Comparison of ENCODE assay signal across 10 mouse cellular contexts in the genomic region with DNA sequence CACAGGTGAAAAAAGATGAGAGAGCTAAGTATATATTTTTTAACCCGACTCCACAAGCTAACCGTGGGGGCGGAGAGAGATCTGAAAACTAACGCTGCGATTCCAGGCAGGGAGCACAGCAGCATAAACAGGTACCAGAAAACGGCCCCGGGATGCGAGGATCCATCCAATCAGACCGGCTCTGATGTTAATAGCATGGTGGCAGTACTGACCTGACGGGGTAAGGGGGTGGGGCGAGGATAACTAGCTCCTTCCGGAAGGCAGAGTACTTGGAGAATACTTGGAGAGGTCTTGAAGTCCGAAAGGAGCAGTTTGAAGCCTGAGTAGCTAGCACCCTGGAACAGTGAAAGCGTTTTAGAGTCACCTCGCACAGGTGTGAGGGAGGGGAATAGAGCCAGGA. TPM values are rescaled to one million over a fixed set of nuclear protein-coding genes. Genes with fewer than 3 reads are reported as not detected.
DNase-seq lines count a peak whose midpoint lies in the region; ATAC-seq and TF ChIP-seq lines count a peak whose summit lies in the region.
"Had no signal": no experiment of that assay in that cellular context is flagged by ENCODE, and none has a peak within 500 bp of the region (broad histone marks: within the 10 kb centered on the region; RNA-seq: fewer than 3 reads in every experiment).

No protein-coding gene starts in this region.

- peak overlapping the region; percentile 88 for H3K4me2 ChIP-seq in hindbrain, embryonic 16.5 days (ENCODE audit: low read length)
- peak overlapping the region; percentile 74 for H3K4me2 ChIP-seq in midbrain, embryonic 11.5 days

- peak overlapping the region; percentile 48 for H3K4me3 ChIP-seq in hindbrain, embryonic 16.5 days (ENCODE audit: low read length)
- peak overlapping the region; percentile 29; the same call in 1 of the 2 replicates for H3K4me3 ChIP-seq in midbrain, embryonic 11.5 days (ENCODE audit: low read depth, low read length)
- no peak overlapping the region for H3K4me3 ChIP-seq in thymus, adult 2 months (ENCODE audit: control insufficient read depth, insufficient read depth, low read length)

- H3K27me3 ChIP-seq in hindbrain, embryonic 16.5 days (replicated peaks; ENCODE audit: control insufficient read depth, insufficient read depth, low read length), result peaks cover 9% of the 10 kb centered on the region
- H3K27me3 ChIP-seq in midbrain, embryonic 11.5 days (ENCODE audit: control insufficient read depth, insufficient read depth, low read length), result peaks cover 18% of the 10 kb centered on the region
- peaks cover 2% of the 10 kb centered on the region; the same call in 1 of the 2 replicates for H3K27me3 ChIP-seq in thymus, adult 2 months (ENCODE audit: control insufficient read depth, insufficient read depth, low read length)

- no peak for TF ChIP-seq CTCF in thymus, adult 2 months (IDR thresholded peaks at IDR 0.05; ENCODE audit: borderline replicate concordance, control insufficient read depth, extremely low read depth, insufficient read depth, low read length, poor library complexity)

- peak overlapping the region; percentile 60; the same call in 1 of the 2 replicates for H3K9ac ChIP-seq in hindbrain, embryonic 16.5 days (ENCODE audit: low read depth, low read length)
- H3K9ac ChIP-seq in midbrain, embryonic 11.5 days (ENCODE audit: low read length), result no peak overlapping the region

- H3K4me1 ChIP-seq in hindbrain, embryonic 16.5 days (ENCODE audit: control insufficient read depth, insufficient read depth, low read depth, low read length), result peaks cover 7% of the 10 kb centered on the region; the same call in 1 of the 2 replicates
- peaks cover 11% of the 10 kb centered on the region for H3K4me1 ChIP-seq in midbrain, embryonic 11.5 days (ENCODE audit: control insufficient read depth, insufficient read depth, low read length)
- H3K4me1 ChIP-seq in thymus, adult 2 months (replicated peaks; ENCODE audit: control insufficient read depth, insufficient read depth, low read length), result no peaks in the 10 kb centered on the region

- no peak overlapping the region for H3K27ac ChIP-seq in hindbrain, embryonic 16.5 days (ENCODE audit: low read depth, low read length)
- no peak overlapping the region for H3K27ac ChIP-seq in midbrain, embryonic 11.5 days (ENCODE audit: low read depth, low read length)
- no peak overlapping the region for H3K27ac ChIP-seq in thymus, adult 2 months (ENCODE audit: control insufficient read depth, insufficient read depth, low read length)

- peak; percentile 5 for DNase-seq in adrenal gland, adult 2 months
- DNase-seq in adrenal gland, postnatal 36 days, result no peak
- peak; percentile 30 for DNase-seq in embryo, embryonic 10 days (ENCODE audit: low spot score)
- DNase-seq in midbrain, embryonic 11.5 days (ENCODE audit: low spot score, missing footprints), result peak; percentile 91
- DNase-seq in ovary, adult 18-20 months (ENCODE audit: low spot score), result no peak
- DNase-seq in thymus, adult 2 months, result no peak
- no peak for DNase-seq in frontal cortex, postnatal 36 days (ENCODE audit: low spot score in 2 of 2)
- DNase-seq: adrenal gland, adult 8-10 months; gastrocnemius, postnatal 36 days had no signal

- H3K36me3 ChIP-seq in hindbrain, embryonic 16.5 days (ENCODE audit: control insufficient read depth, insufficient read depth, low read length), result no peaks in the 10 kb centered on the region
- H3K36me3 ChIP-seq in midbrain, embryonic 11.5 days (ENCODE audit: control insufficient read depth, insufficient read depth, low read length), result no peaks in the 10 kb centered on the region
- H3K36me3 ChIP-seq in thymus, adult 2 months (ENCODE audit: control insufficient read depth, insufficient read depth, low read length), result no peaks in the 10 kb centered on the region

- no peaks in the 10 kb centered on the region for H3K9me3 ChIP-seq in hindbrain, embryonic 16.5 days (ENCODE audit: control insufficient read depth, low read length)
- H3K9me3 ChIP-seq in midbrain, embryonic 11.5 days (ENCODE audit: control insufficient read depth, low read length), result no peaks in the 10 kb centered on the region

- TF ChIP-seq POLR2A in thymus, adult 2 months (IDR thresholded peaks at IDR 0.05; ENCODE audit: control insufficient read depth, extremely low read depth, insufficient read depth, low read length, poor library complexity), result no peak

- ATAC-seq in hindbrain, embryonic 16.5 days, result 0 out of 2 replicates have a peak, but pooled peaks have one; percentile 28
- peak; percentile 47; the same call in 1 of the 2 replicates for ATAC-seq in midbrain, embryonic 11.5 days (ENCODE audit: low FRiP score)

- WGBS in hindbrain, embryonic 16.5 days, result 2% methylated on average over 15 of the region's 15 CpGs
- WGBS in midbrain, embryonic 11.5 days, result 4% methylated on average over 15 of the region's 15 CpGs
- WGBS in thymus, adult 2 months, result 13% methylated on average over 15 of the region's 15 CpGs

RNA-seq across cellular contexts. Expression of gene Mrap2, which starts 1.1 kb away (rescaled TPM):
- total RNA-seq in adrenal gland, adult 2 months (2021), result 1 to 10 TPM; 2.3 to 2.8 TPM
- 0.20 and 0.28 TPM in 2 replicates for polyA plus RNA-seq in adrenal gland, adult 2 months (2012; rRNA removed)
- 1 to 10 TPM; 2.2 to 2.7 TPM for total RNA-seq in adrenal gland, postnatal 36 days (2021)
- 5.1 and 6.7 TPM in 2 replicates for polyA plus RNA-seq in hindbrain, embryonic 16.5 days (2015; fragmentation: Nextera tagmentation; extraction: Ambion mirVana)
- not detected in 2 replicates for polyA plus RNA-seq in midbrain, embryonic 11.5 days (2014; fragmentation: Nextera tagmentation; extraction: Ambion mirVana)
- 0.04 TPM in 1 of 2 replicates, not detected in the other for polyA plus RNA-seq in thymus, adult 2 months (2012; rRNA removed)

Comparison
In these comparisons a context has a peak if more than half of its experiments do, and no peak if none do; other contexts are left out.
1. DNase-seq: peak in adrenal gland, adult 2 months (single experiment), embryo, embryonic 10 days (single experiment) and midbrain, embryonic 11.5 days (single experiment); none in adrenal gland, postnatal 36 days (0 of 2), ovary, adult 18-20 months (single experiment), thymus, adult 2 months (single experiment) and frontal cortex, postnatal 36 days (0 of 2).